Mouse (Mus musculus): Measurements from ENCODE around the gene Rab2b.
A peak's percentile ranks its signal among the peaks of the same experiment; 100 is the strongest.

The Rab2b gene

DNA sequence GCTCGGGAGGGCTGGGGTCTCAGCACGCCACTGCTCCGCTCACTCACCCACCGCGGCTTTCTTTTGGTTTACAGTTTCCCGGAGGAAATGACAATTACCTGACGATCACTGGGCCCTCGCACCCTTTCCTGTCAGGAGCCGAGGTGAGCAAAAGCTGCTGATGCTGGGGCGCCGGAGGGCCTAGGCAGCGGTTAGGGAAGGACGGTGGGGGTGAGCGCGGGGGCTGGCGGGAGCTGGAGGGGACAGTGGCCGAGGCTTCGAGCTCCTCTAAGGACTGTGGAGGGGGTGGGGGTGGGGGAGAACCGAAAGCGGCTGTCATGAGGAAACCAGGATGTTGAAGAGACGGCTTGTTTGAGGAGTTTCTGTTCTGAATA is 389 bp upstream of the Rab2b start:
- DNase-seq (ENCODE audit: low spot score in 2 of 2) = no peak

DNA sequence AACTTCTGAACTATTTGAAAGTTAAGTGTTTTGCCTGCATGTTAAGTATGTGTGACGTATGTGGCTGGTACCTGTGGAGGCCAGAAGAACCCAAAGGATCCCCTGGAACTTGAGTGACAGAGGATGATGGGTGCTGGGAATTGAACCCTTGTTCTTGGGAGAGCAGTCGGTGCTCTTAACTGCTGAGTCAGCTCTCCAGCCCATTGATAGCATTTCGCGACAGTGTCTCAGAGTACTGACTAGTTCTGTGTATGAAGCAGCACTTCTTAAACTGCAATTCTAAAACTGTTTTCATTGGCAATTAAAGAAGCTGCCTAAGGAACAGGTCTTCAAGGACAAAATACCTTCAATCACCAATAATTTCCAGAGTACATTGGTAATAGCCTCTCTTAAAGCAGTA is 2.1 kb downstream of the Rab2b start:
- no peak for DNase-seq (ENCODE audit: low spot score in 2 of 2)

DNA sequence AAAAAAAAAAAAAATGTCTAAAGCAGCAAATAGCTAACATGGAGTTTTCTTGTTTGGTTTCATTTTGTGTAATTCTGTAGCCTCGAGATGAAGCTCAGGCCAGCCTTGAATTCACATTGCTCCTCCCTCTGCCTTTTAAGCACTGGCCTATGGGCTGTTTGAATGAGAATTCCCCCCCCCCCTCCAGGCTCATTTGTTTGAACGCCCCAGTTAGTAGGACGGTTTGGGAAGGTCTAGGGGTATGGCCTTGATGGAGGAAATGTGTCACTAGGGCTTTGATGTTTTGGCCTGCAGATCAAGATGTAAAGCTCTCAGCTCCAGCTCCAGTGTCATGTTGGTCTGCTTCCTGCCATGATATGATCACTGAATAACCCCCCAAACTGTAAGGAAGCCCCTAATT is 6.6 kb downstream of the Rab2b start:
- no peak for DNase-seq (ENCODE audit: low spot score in 2 of 2)

DNA sequence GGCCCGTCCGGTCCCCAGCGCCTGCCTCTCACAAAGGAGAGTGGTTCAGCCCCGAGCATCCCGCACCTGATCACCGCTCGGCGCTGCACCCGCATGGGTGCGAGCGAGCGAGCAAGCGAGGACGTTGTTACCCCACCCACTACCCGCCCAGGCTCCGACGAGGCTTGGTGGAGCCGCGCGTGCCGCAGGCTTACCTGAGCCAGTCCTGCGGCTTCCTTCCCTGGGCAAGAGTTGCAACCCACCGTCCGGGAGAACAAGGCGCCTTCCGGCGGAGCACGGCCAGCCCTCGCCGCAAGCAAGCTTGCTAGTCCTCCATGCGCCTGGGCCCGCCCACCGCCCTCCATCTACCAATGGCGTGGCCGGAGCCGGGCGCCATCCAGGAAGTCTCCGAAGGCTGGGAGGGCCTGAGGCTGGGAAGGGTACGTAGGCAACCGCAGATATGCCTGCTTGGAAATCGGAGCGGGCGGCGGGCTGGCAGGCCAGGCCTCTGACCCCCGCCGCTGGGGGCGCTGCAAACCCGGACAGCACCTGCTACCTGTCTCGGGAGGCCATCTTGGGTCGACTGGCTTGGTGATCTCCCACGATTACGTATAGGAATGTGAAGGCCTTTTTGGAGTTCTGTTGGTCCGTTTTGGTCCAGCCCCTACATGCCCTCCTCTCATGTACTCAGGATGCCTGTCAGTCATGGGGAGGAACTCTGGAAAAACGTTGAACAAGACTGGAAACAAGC is 21.7 kb downstream of the Rab2b start, which contains the start of gene Chd8:
TSS of gene Chd8 (minus strand) at position 297 of the 730 bp plus-strand sequence.
- peak; percentile 96 to 97 for DNase-seq (ENCODE audit: low spot score in 2 of 2)

DNA sequence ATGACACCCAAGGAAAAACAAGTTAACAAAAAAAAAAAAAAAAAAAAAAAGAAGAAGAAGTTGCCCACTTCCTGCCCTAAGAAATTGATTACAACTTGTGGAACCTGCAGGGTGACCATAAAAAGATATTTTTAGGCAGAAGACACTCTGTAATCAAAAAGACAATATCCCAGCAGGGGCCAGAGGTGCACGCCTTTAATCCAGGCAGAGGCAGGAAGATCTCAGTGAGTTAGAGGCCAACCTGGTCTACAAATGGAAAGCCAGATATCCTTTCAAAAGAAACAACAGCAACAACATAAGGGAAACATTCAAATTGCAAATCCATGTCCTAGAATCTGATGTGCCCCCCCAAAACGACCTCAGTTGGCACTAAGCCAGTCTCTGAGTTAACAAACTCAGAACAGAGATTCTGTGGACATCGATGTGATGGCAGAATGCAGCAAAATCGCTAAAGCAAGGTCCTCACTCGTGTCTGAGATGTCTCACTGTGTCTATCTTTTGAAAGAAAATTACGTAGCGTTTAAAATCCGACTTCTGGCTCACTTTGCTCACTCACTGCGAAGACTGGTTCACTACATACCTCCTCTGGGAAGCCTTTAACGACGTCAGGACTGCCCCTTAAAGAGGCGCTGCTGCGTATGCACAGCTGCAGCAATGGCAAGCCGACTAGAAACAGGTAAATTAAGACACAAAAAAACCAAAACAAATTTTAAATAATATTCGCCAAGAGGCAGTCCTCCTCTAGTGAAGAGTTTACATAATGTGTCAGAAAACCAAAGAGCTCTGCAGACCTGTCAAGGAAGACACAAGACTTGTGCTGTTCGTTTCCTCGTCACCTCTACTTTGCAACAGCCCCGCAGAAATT is 22.8 kb downstream of the Rab2b start:
- no peak for DNase-seq (ENCODE audit: low spot score in 2 of 2)

DNA sequence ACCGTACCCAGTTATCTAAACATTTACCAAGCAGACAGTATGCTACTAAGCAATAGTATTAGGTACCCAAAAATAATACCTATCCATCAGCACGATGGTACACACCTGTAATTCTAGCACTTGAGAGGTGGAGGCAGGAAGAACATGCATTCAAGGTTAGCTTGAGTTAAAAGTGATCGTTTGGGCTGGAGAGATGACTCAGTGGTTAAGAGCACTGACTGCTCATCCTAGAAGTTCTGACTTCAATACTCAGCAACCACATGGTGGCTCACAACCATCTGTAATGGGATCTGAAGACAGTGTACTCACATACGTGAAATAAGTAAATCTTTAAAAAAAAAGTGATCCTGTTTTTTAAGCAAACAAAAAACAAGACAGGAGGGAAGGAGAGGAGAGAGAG is 33.2 kb downstream of the Rab2b start:
- no peak for DNase-seq (ENCODE audit: low spot score in 2 of 2)

DNA sequence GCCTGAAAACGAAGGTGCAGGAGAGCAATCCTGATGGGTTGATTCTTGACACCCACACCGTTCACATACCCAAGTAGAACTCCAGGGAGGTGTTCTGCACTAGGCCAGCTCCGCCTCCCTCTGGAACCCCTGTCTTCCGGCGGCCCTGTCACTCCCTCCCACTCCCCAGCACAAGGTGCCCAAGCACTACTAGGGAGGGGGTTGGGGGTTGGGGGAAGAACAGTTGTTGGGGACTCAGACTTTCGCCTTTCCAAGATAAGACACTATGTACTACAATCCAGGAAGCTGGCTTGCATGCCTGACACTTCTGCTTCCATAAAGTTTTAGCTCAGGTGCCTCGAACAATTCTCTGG is 34.7 kb downstream of the Rab2b start:
- no peak for DNase-seq (ENCODE audit: low spot score in 2 of 2)

DNA sequence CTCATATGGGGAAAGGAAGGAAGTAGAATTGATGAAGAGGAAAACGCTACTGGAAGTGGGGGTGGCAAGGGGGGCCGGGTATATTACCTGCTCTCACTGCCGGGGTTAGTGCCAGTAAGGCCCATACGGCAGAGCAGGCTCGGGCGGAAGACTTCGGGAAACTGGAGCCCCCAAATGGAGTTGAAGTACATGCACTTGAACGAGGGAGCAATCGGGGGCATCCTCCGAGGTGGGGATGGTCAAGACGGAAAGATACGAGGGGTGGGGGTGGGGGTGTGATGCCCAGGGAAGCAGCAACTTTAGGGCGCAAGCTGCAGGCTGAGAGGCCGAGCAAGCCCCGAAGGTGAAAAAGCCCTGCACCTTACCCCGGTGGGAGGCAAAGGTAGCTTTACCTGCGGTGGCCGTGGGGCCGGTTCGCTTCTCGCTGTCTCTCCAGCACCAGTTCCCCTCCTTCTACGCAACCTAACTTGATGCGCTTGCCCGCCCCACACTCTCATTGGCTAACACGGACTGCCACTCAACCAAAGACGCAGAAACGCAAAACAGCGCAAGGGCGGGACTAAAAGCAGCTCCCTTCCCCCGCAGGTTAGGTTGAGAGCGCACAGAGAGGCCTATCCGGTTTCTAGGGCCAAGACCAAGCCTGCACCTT is 35.2 kb downstream of the Rab2b start:
- DNase-seq (ENCODE audit: low spot score in 2 of 2) = peak; percentile 97 to 98

DNA sequence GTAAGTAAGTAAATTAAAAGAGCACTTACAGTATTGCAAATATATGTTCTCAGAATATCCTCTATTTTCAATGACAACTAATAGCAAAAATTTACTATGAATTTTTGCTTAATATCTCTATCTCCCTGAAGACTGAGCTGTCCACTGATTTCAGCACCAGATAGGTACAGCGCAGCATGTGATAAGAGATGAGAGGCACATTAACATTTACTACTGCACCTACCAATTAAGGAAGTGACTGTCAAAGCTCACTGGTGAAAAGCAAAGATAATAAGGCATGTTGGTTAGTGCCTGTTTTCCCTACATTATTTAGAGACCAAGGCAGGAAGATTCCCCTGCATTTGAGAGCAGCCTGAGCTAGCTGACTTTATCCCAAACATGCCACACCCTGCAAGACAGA is 43.1 kb downstream of the Rab2b start:
- DNase-seq (ENCODE audit: low spot score in 2 of 2) = no peak

DNA sequence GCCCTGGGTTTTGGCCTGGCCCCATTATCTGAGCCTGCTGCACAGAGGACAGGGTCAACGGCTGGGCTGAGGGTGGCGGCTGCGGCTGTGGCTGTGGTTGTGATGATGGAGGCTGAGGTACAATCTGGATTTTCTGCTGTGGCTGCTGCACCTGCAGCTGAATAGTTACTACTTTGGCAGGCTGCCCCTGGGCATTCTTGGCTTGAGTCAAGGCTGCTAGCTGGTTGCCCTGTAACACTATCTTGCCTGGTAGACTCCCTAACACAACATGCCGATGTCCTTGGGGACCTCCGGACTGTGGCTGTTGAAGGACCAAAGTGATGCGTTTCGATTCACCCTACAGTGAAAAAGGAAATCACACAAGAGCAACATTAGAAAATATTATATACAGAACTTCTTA is 44.2 kb downstream of the Rab2b start:
- DNase-seq (ENCODE audit: low spot score in 2 of 2) = no peak

DNA sequence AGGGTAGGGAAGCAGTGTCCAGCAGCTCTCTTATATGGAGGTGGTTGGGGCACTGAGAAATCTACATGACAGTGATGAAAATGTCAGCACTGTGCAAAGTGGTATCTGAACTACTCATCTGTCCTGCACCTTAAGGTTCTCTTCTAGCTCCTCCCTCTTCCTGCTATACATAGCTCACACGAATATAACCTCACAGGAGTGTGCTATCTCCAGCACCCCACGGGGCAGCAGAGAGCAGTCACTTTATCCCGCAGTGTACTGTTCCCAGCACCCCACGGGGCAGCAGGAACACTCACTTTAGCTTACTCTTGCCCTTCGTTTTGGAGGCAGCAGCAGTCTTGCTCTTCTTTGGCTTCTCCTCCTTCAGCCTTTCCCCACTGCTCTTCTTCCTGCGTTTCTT is 47.1 kb downstream of the Rab2b start:
- no peak for DNase-seq (ENCODE audit: low spot score in 2 of 2)

DNA sequence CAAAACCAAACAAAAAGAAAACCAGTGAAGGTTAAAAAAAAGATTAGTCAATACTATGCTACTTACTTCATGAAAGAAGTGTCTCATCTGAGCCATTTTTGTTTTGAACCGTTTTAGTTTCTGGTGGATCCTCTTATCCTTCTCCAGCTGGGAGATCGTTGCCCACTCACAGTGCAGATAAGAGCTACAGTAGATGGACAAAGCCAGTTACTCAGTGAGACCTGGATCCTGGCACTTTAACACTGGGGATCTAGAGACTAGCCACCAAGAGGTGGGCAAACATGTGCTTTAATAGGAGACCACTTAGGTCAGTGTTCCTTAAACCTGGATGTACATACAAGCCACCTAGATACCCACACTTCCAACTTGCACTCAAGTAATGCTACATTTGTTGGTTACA is 53.4 kb downstream of the Rab2b start:
- DNase-seq (ENCODE audit: low spot score in 2 of 2) = no peak

DNA sequence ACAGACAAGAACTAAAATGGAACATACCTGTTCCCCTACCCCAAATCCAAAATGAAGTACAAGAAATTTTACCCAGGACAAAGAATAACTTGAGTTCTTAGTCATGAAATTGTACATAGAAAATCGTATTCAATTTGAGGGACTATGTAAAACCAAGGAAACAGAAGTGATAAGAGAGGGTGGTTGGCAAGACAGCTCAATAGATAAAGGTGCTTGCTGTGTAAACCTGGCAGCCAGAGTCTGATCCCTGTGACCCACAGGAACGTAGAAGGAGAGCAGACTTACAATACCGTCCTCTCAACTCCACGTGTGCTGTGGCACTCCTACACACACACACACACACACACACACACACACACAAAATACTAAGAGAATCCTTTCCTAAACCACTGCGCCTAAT is 62.1 kb downstream of the Rab2b start:
- DNase-seq (ENCODE audit: low spot score in 2 of 2) = no peak

Measured in cerebellum, postnatal 4 days (tissue).